In the genomic region with DNA sequence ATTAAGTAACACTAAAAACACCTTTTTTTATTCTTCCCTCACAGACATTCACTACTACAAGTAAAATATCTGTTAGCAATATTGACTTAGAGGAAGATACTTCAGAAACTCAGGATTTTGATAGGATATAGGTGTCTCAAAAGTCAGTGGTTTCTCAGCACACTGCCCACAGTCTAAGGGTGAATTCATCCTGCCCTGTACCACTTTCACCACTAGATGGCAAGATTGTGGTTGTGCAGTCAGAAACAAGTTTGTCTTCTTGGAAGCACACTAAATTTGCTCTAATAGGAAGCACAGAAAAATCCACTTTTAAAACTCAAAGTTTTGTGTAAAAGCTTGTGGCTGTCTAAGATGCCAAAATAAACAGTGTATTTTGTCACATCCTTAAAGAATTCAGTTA, we compare ENCODE assay signal across 10 mouse cellular contexts. TPM values are rescaled to one million over a fixed set of nuclear protein-coding genes. Genes with fewer than 3 reads are reported as not detected.
DNase-seq lines count a peak whose midpoint lies in the region; ATAC-seq and TF ChIP-seq lines count a peak whose summit lies in the region.
"Had no signal": no experiment of that assay in that cellular context is flagged by ENCODE, and none has a peak within 500 bp of the region (broad histone marks: within the 10 kb centered on the region; RNA-seq: fewer than 3 reads in every experiment).

No protein-coding gene starts in this region.

- no peak overlapping the region for H3K27ac ChIP-seq in intestine, postnatal 0 days (ENCODE audit: low read depth, low read length)
- no peak overlapping the region for H3K27ac ChIP-seq in intestine, embryonic 15.5 days
- H3K27ac ChIP-seq in liver, embryonic 13.5 days: no peak overlapping the region
- H3K27ac ChIP-seq in intestine, embryonic 16.5 days (ENCODE audit: low read length): no peak overlapping the region
- H3K27ac ChIP-seq: midbrain, embryonic 12.5 days had no signal

- ATAC-seq in intestine, postnatal 0 days: no peak
- ATAC-seq in intestine, embryonic 15.5 days: no peak
- ATAC-seq in liver, embryonic 13.5 days (ENCODE audit: low read depth): no peak
- ATAC-seq in intestine, embryonic 16.5 days: no peak

- no peaks in the 10 kb centered on the region for H3K9me3 ChIP-seq in intestine, postnatal 0 days (ENCODE audit: control insufficient read depth)
- no peaks in the 10 kb centered on the region for H3K9me3 ChIP-seq in intestine, embryonic 15.5 days
- no peaks in the 10 kb centered on the region for H3K9me3 ChIP-seq in liver, embryonic 13.5 days (replicated peaks)
- H3K9me3 ChIP-seq in intestine, embryonic 16.5 days (ENCODE audit: control insufficient read depth, low read length): no peaks in the 10 kb centered on the region
- H3K9me3 ChIP-seq: midbrain, embryonic 12.5 days had no signal

- no peak overlapping the region for H3K9ac ChIP-seq in intestine, postnatal 0 days (ENCODE audit: low read depth, low read length)
- no peak overlapping the region for H3K9ac ChIP-seq in intestine, embryonic 15.5 days
- H3K9ac ChIP-seq in liver, embryonic 13.5 days: no peak overlapping the region
- H3K9ac ChIP-seq in intestine, embryonic 16.5 days (ENCODE audit: low read depth, low read length): no peak overlapping the region
- H3K9ac ChIP-seq: midbrain, embryonic 12.5 days had no signal

- H3K4me1 ChIP-seq in intestine, postnatal 0 days (replicated peaks; ENCODE audit: control insufficient read depth, insufficient read depth, low read length): no peaks in the 10 kb centered on the region
- no peaks in the 10 kb centered on the region for H3K4me1 ChIP-seq in intestine, embryonic 15.5 days (replicated peaks)
- H3K4me1 ChIP-seq in liver, embryonic 13.5 days (replicated peaks): no peaks in the 10 kb centered on the region
- H3K4me1 ChIP-seq in intestine, embryonic 16.5 days (ENCODE audit: control insufficient read depth, insufficient read depth, low read length): no peaks in the 10 kb centered on the region
- H3K4me1 ChIP-seq: midbrain, embryonic 12.5 days had no signal

- H3K27me3 ChIP-seq in intestine, postnatal 0 days (replicated peaks; ENCODE audit: control insufficient read depth, insufficient read depth, low read length): no peaks in the 10 kb centered on the region
- H3K27me3 ChIP-seq in intestine, embryonic 15.5 days (replicated peaks): no peaks in the 10 kb centered on the region
- no peaks in the 10 kb centered on the region for H3K27me3 ChIP-seq in liver, embryonic 13.5 days
- no peaks in the 10 kb centered on the region for H3K27me3 ChIP-seq in intestine, embryonic 16.5 days (replicated peaks; ENCODE audit: control insufficient read depth, insufficient read depth, low read length)
- H3K27me3 ChIP-seq: midbrain, embryonic 12.5 days had no signal

- peaks cover 17% of the 10 kb centered on the region for H3K36me3 ChIP-seq in intestine, postnatal 0 days (ENCODE audit: control insufficient read depth, insufficient read depth)
- no peaks in the 10 kb centered on the region for H3K36me3 ChIP-seq in intestine, embryonic 15.5 days
- peaks cover 9% of the 10 kb centered on the region; the same call in 1 of the 2 replicates for H3K36me3 ChIP-seq in liver, embryonic 13.5 days
- no peaks in the 10 kb centered on the region for H3K36me3 ChIP-seq in intestine, embryonic 16.5 days (ENCODE audit: control insufficient read depth, insufficient read depth, low read length)

- DNase-seq in CD8-positive naive resting alpha-beta T cell, adult 2 months (ENCODE audit: low read depth in 2 of 2, low spot score in 2 of 2): peak; percentile 31 to 51
- DNase-seq in ZHBTc4 (ENCODE audit: low read depth, low spot score): peak; percentile 73
- peak; percentile 56 for DNase-seq in heart, postnatal 4 days
- peak; percentile 12 for DNase-seq in liver, embryonic 13.5 days
- DNase-seq in spleen, postnatal 36 days (ENCODE audit: low spot score in 2 of 2): peak; percentile 10 to 29

- H3K4me3 ChIP-seq in intestine, postnatal 0 days (ENCODE audit: low read depth, low read length): no peak overlapping the region
- H3K4me3 ChIP-seq in intestine, embryonic 15.5 days (replicated peaks): no peak overlapping the region
- no peak overlapping the region for H3K4me3 ChIP-seq in liver, embryonic 13.5 days (replicated peaks)
- H3K4me3 ChIP-seq in intestine, embryonic 16.5 days (ENCODE audit: low read length): no peak overlapping the region
- H3K4me3 ChIP-seq: erythroblast, embryonic 14.5 days; midbrain, embryonic 12.5 days had no signal

- H3K4me2 ChIP-seq in intestine, postnatal 0 days (replicated peaks; ENCODE audit: low read depth): no peak overlapping the region
- no peak overlapping the region for H3K4me2 ChIP-seq in intestine, embryonic 15.5 days (replicated peaks)
- no peak overlapping the region for H3K4me2 ChIP-seq in liver, embryonic 13.5 days
- H3K4me2 ChIP-seq in intestine, embryonic 16.5 days (ENCODE audit: low read depth, low read length): no peak overlapping the region
- H3K4me2 ChIP-seq: midbrain, embryonic 12.5 days had no signal

- peak; percentile 84 for TF ChIP-seq CTCF in intestine, postnatal 0 days (IDR thresholded peaks at IDR 0.05; ENCODE audit: low read depth)

RNA-seq across cellular contexts. Expression of gene Zfp944, which starts 8.4 kb away (rescaled TPM):
- polyA plus RNA-seq in intestine, postnatal 0 days (2015; fragmentation: Nextera tagmentation; extraction: Ambion mirVana): 9.6 TPM in 2 replicates
- polyA plus RNA-seq in intestine, embryonic 15.5 days (2015; fragmentation: Nextera tagmentation; extraction: Ambion mirVana): 10.7 and 11.9 TPM in 2 replicates
- 1 to 10 TPM; 4.2 to 5.3 TPM for total RNA-seq in heart, postnatal 4 days (2021)
- 6.3 and 8.0 TPM in 2 replicates for polyA plus RNA-seq in liver, embryonic 13.5 days (2015; fragmentation: Nextera tagmentation; extraction: Ambion mirVana)
- polyA plus RNA-seq in intestine, embryonic 16.5 days (2015; fragmentation: Nextera tagmentation; extraction: Ambion mirVana): 11.0 and 11.1 TPM in 2 replicates

RNA-seq across cellular contexts. Expression of gene Zfp758, which starts 8.5 kb away (rescaled TPM):
- 5.7 and 7.6 TPM in 2 replicates for polyA plus RNA-seq in intestine, postnatal 0 days (2015; fragmentation: Nextera tagmentation; extraction: Ambion mirVana)
- polyA plus RNA-seq in intestine, embryonic 15.5 days (2015; fragmentation: Nextera tagmentation; extraction: Ambion mirVana): 7.8 and 9.0 TPM in 2 replicates
- 1 to 10 TPM; 6.6 TPM for total RNA-seq in heart, postnatal 4 days (2021)
- polyA plus RNA-seq in liver, embryonic 13.5 days (2015; fragmentation: Nextera tagmentation; extraction: Ambion mirVana): 4.1 and 5.7 TPM in 2 replicates
- 7.5 and 7.8 TPM in 2 replicates for polyA plus RNA-seq in intestine, embryonic 16.5 days (2015; fragmentation: Nextera tagmentation; extraction: Ambion mirVana)
- polyA plus RNA-seq: erythroblast, embryonic 14.5 days had no signal

RNA-seq across cellular contexts. Expression of gene CT030661.1, which starts 38.2 kb away (rescaled TPM):
- polyA plus RNA-seq in intestine, postnatal 0 days (2015; fragmentation: Nextera tagmentation; extraction: Ambion mirVana): 11.3 and 12.4 TPM in 2 replicates
- polyA plus RNA-seq in intestine, embryonic 15.5 days (2015; fragmentation: Nextera tagmentation; extraction: Ambion mirVana): 10.6 and 11.4 TPM in 2 replicates
- 1 to 10 TPM; 8.0 to 8.8 TPM for total RNA-seq in heart, postnatal 4 days (2021)
- polyA plus RNA-seq in liver, embryonic 13.5 days (2015; fragmentation: Nextera tagmentation; extraction: Ambion mirVana): 4.1 and 5.5 TPM in 2 replicates
- polyA plus RNA-seq in intestine, embryonic 16.5 days (2015; fragmentation: Nextera tagmentation; extraction: Ambion mirVana): 9.2 and 9.6 TPM in 2 replicates

Comparison
In these comparisons a context has a peak if more than half of its experiments do, and no peak if none do; other contexts are left out.
1. DNase-seq: peak in every context shown above with its lines; median percentile 73 in ZHBTc4; 56 in heart, postnatal 4 days; 41 in CD8-positive naive resting alpha-beta T cell, adult 2 months; 20 in spleen, postnatal 36 days; 12 in liver, embryonic 13.5 days.